Mouse (Mus musculus) hindbrain, embryonic 15.5 days (tissue): Measurements from ENCODE around the gene Sh2d3c. TPM values are rescaled to one million over a fixed set of nuclear protein-coding genes. Genes with fewer than 3 reads are reported as not detected.

Source experiments
- ATAC-seq: fragments of 200-750 bp; cut with Nextera tagmentation; 2 replicates; pipeline ENCODE4 v1.8.0; 2017; ENCODE audit warnings: low read depth, moderate number of reproducible peaks, moderate TSS enrichment; ENCODE audit not compliant: low FRiP score
- H3K27ac ChIP-seq: fragments of 300-500 bp; sonication (generic); replicated peaks from 2 replicates; pipeline ENCODE4 v1.5.1; 2015; ENCODE audit warnings: mild to moderate bottlenecking, inconsistent platforms
- H3K27me3 ChIP-seq: fragments of 300-500 bp; sonication (generic); 2 replicates; pipeline ENCODE4 v1.6.1; 2015; ENCODE audit warnings: control low read depth, inconsistent platforms
- H3K36me3 ChIP-seq: fragments of 300-500 bp; sonication (generic); 2 replicates; pipeline ENCODE4 v1.6.1; 2015; ENCODE audit warnings: control low read depth, inconsistent platforms
- H3K4me1 ChIP-seq: fragments of 300-500 bp; sonication (generic); replicated peaks from 2 replicates; pipeline ENCODE4 v1.6.1; 2015; ENCODE audit warnings: control low read depth, inconsistent platforms
- H3K4me2 ChIP-seq: fragments of 300-500 bp; sonication (generic); 2 replicates; pipeline ENCODE4 v1.6.1; 2015; ENCODE audit warnings: moderate library complexity, mild to moderate bottlenecking, inconsistent platforms
- H3K4me3 ChIP-seq: fragments of 300-500 bp; sonication (generic); 2 replicates; pipeline ENCODE4 v1.5.1; 2015; ENCODE audit warnings: mild to moderate bottlenecking, inconsistent platforms
- H3K9ac ChIP-seq: fragments of 300-500 bp; sonication (generic); 2 replicates; pipeline ENCODE4 v1.6.1; 2015; ENCODE audit warnings: inconsistent platforms
- H3K9me3 ChIP-seq: fragments of 300-500 bp; sonication (generic); 2 replicates; pipeline ENCODE4 v1.6.1; 2016; ENCODE audit warnings: control low read depth, inconsistent platforms
- WGBS: fragments of 180-500 bp; shearing (Covaris S2); methylation state at CpG from one replicate; pipeline ENCODE4 v1.1.7; 2015; 5-methylcytosine and 5-hydroxymethylcytosine counted together
- polyA plus RNA-seq: library from polyadenylated mRNA; unstranded; fragments of >200 nt; fragmentation: Nextera tagmentation; extraction: Ambion mirVana; gene quantifications from 2 replicates; pipeline ENCODE4 v1.2.1, GENCODE M21; 2015

Sh2d3c gene
- polyA plus RNA-seq, 1 experiment from 2014 or later: 53.3 TPM

DNA sequence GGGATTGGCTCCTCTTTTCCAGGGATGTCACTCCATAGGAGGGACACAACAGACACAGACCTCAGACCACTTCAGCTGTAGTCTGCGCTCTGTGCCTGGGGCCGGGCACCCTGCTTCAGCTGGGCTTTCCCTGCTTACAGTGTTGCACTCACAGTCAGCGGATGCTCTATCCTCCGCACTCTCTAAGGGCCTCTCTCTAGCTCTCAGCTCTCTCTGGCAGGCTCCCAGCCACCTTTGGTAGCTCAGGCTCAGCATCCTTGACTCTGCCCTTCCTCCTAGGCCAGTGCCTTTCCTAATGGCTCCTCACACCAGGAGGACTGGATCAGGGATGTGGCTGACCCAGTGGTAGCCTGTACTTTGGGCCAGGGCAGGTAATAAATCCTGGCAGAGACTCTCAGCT is 11.1 kb downstream of the Sh2d3c start:
- Histone ChIP-seq H3K36me3 (no peaks in the 10 kb centered on the region), H3K27ac (peak overlapping the region; percentile 34; the same call in 1 of the 2 replicates), H3K4me2 (no peak overlapping the region)

GRCm38 (mm10) chr2:32732695-32733094 is 11.8 kb downstream of the Sh2d3c start:
- H3K4me3 ChIP-seq: no peak overlapping the region
- 79% methylated on average over 6 of the region's 6 CpGs for WGBS
- H3K27me3 ChIP-seq: no peaks in the 10 kb centered on the region
- no peak overlapping the region for H3K27ac ChIP-seq
- H3K36me3 ChIP-seq: no peaks in the 10 kb centered on the region
- H3K4me2 ChIP-seq: no peak overlapping the region
- ATAC-seq: no peak
- H3K9me3 ChIP-seq: no peaks in the 10 kb centered on the region
- H3K9ac ChIP-seq: no peak overlapping the region
- H3K4me1 ChIP-seq: no peaks in the 10 kb centered on the region; the same call in 1 of the 2 replicates

More for the DNA sequence above, 11.1 kb downstream of the Sh2d3c start:
- no peak for ATAC-seq
- Histone ChIP-seq H3K4me3 (no peak overlapping the region), H3K9me3 (no peaks in the 10 kb centered on the region), H3K9ac (no peak overlapping the region), H3K27me3 (no peaks in the 10 kb centered on the region), H3K4me1 (peaks cover 8% of the 10 kb centered on the region)
- WGBS: 77% methylated on average over 4 of the region's 4 CpGs

DNA sequence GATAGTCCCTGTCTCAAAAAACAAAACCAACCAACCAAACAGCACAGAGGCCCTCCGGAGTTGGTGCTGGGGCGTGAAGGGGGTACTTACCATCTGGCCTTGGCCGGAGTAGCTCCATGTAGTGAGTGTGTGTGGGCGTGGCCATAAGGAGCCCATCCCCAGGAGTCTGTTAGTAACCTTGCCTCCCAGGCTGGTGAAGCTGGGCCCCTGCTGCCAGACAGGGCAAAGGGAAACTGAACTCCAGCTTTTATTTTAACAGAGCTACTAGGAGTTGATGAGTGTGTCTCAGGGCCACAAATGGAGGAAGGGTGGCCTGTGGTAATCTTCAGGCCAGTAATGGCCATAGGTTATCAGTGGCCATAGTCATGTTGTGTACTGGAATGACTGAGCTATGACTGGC is 13.6 kb downstream of the Sh2d3c start:
- Histone ChIP-seq H3K9ac (no peak overlapping the region), H3K4me3 (no peak overlapping the region), H3K36me3 (no peaks in the 10 kb centered on the region), H3K27me3 (no peaks in the 10 kb centered on the region), H3K4me1 (no peaks in the 10 kb centered on the region), H3K9me3 (no peaks in the 10 kb centered on the region), H3K27ac (0 out of 2 replicates have a peak overlapping the region, but pooled peaks have one; percentile 22), H3K4me2 (no peak overlapping the region)
- no peak for ATAC-seq
- WGBS: 53% methylated on average over 4 of the region's 4 CpGs

DNA sequence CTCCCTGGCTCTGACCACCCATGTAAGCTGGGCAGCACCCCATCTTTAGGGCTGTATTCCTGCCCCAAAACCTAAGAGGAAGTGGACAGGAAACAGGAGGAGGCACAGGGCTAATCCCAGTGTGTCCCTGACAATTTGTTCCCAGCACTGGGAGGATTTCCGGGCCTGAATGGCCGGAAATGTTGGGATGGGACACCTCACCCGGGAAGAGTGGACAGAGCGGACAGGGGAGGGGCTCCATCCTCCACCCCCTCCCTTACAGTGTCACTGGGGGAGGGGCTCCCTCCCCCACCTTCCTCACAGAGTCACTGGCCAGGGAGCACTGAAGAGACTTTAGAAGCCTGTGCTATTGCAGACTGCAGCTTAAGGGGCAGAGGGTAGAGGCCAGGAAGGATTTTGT is 14.1 kb downstream of the Sh2d3c start:
- 71% methylated on average over 4 of the region's 4 CpGs for WGBS
- H3K27ac ChIP-seq: 0 out of 2 replicates have a peak overlapping the region, but pooled peaks have one; percentile 22
- no peaks in the 10 kb centered on the region for H3K4me1 ChIP-seq
- H3K4me2 ChIP-seq: no peak overlapping the region
- H3K27me3 ChIP-seq: no peaks in the 10 kb centered on the region
- no peaks in the 10 kb centered on the region for H3K9me3 ChIP-seq
- H3K9ac ChIP-seq: no peak overlapping the region
- no peak overlapping the region for H3K4me3 ChIP-seq
- no peak for ATAC-seq
- no peaks in the 10 kb centered on the region for H3K36me3 ChIP-seq

- Histone ChIP-seq H3K4me1 (peaks cover 8% of the 10 kb centered on the region; the same call in 1 of the 2 replicates), H3K27me3 (no peaks in the 10 kb centered on the region), H3K36me3 (no peaks in the 10 kb centered on the region), H3K4me3 (no peak overlapping the region), H3K9ac (no peak overlapping the region), H3K4me2 (no peak overlapping the region), H3K9me3 (no peaks in the 10 kb centered on the region), H3K27ac (no peak overlapping the region)
- ATAC-seq: no peak
- 47% methylated on average over 3 of the region's 3 CpGs for WGBS
Measured at GRCm38 (mm10) chr2:32736306-32736829, 15.5 kb downstream of the Sh2d3c start.

GRCm38 (mm10) chr2:32737008-32737407 is 16.2 kb downstream of the Sh2d3c start:
- no peaks in the 10 kb centered on the region for H3K27me3 ChIP-seq
- H3K27ac ChIP-seq: no peak overlapping the region
- no peaks in the 10 kb centered on the region for H3K36me3 ChIP-seq
- H3K4me1 ChIP-seq: peaks cover 8% of the 10 kb centered on the region; the same call in 1 of the 2 replicates
- H3K9me3 ChIP-seq: no peaks in the 10 kb centered on the region
- H3K4me2 ChIP-seq: no peak overlapping the region
- no peak overlapping the region for H3K4me3 ChIP-seq
- WGBS: 53% methylated on average over 6 of the region's 6 CpGs
- no peak overlapping the region for H3K9ac ChIP-seq
- ATAC-seq: no peak

DNA sequence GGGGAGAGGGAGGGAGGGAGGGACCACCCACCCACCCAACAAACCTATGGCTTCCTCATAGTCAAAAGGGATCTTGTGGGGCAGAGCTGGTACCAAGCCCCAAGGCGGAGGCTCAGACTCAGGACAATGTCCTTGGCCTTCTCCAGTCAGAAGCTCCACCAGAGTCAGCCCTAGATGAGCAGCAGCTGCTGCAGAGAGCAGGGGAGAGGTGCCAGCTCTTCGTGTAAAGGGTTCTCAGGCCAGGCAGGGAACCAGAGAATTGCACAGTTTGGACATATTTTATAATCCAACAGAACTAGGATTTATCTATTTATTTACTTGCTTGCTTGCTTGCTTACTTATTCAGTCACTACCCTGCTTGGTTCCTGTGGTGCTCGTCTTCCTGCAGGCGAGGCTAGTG is 18.5 kb downstream of the Sh2d3c start:
- no peak overlapping the region for H3K27ac ChIP-seq
- H3K4me2 ChIP-seq: no peak overlapping the region
- H3K9ac ChIP-seq: no peak overlapping the region
- 69% methylated on average over 4 of the region's 4 CpGs for WGBS
- H3K4me3 ChIP-seq: no peak overlapping the region
- no peak for ATAC-seq
- H3K4me1 ChIP-seq: peaks cover 27% of the 10 kb centered on the region
- no peaks in the 10 kb centered on the region for H3K36me3 ChIP-seq
- H3K9me3 ChIP-seq: no peaks in the 10 kb centered on the region
- H3K27me3 ChIP-seq: no peaks in the 10 kb centered on the region

GRCm38 (mm10) chr2:32740916-32741272 is 20.0 kb downstream of the Sh2d3c start, which contains the start of gene 6330409D20Rik:
Gene 6330409D20Rik, minus strand, starts transcription at chr2:32741016.
- peaks cover 27% of the 10 kb centered on the region for H3K4me1 ChIP-seq
- H3K9me3 ChIP-seq: no peaks in the 10 kb centered on the region
- no peaks in the 10 kb centered on the region for H3K27me3 ChIP-seq
- 5% methylated on average over 11 of the region's 11 CpGs for WGBS
- 0 out of 2 replicates have a peak, but pooled peaks have one; percentile 0 for ATAC-seq
- H3K4me2 ChIP-seq: peak within 1 kb of the TSS; percentile 79
- H3K36me3 ChIP-seq: peaks cover 3% of the 10 kb centered on the region; the same call in 1 of the 2 replicates
- peak within 1 kb of the TSS; percentile 82 for H3K4me3 ChIP-seq
- peak within 1 kb of the TSS; percentile 90 for H3K27ac ChIP-seq
- peak within 1 kb of the TSS; percentile 92 for H3K9ac ChIP-seq

GRCm38 (mm10) chr2:32741273-32742172 is 20.7 kb downstream of the Sh2d3c start:
- Histone ChIP-seq H3K36me3 (peaks cover 9% of the 10 kb centered on the region; the same call in 1 of the 2 replicates), H3K4me3 (peak overlapping the region; percentile 82), H3K27me3 (no peaks in the 10 kb centered on the region), H3K27ac (peak overlapping the region; percentile 90), H3K9ac (peak overlapping the region; percentile 92), H3K9me3 (no peaks in the 10 kb centered on the region), H3K4me2 (peak overlapping the region; percentile 79), H3K4me1 (peaks cover 27% of the 10 kb centered on the region)
- WGBS: 3% methylated on average over 53 of the region's 58 CpGs
- peak; percentile 61 for ATAC-seq

- Histone ChIP-seq H3K36me3 (peaks cover 16% of the 10 kb centered on the region), H3K4me2 (peak overlapping the region; percentile 79), H3K4me3 (peak overlapping the region; percentile 82), H3K9ac (peak overlapping the region; percentile 92), H3K9me3 (no peaks in the 10 kb centered on the region), H3K4me1 (peaks cover 27% of the 10 kb centered on the region), H3K27me3 (no peaks in the 10 kb centered on the region), H3K27ac (peak overlapping the region; percentile 90)
- peak; percentile 92 for ATAC-seq
- WGBS: 3% methylated on average over 17 of the region's 18 CpGs
Measured at GRCm38 (mm10) chr2:32742173-32742531, 21.3 kb downstream of the Sh2d3c start.

DNA sequence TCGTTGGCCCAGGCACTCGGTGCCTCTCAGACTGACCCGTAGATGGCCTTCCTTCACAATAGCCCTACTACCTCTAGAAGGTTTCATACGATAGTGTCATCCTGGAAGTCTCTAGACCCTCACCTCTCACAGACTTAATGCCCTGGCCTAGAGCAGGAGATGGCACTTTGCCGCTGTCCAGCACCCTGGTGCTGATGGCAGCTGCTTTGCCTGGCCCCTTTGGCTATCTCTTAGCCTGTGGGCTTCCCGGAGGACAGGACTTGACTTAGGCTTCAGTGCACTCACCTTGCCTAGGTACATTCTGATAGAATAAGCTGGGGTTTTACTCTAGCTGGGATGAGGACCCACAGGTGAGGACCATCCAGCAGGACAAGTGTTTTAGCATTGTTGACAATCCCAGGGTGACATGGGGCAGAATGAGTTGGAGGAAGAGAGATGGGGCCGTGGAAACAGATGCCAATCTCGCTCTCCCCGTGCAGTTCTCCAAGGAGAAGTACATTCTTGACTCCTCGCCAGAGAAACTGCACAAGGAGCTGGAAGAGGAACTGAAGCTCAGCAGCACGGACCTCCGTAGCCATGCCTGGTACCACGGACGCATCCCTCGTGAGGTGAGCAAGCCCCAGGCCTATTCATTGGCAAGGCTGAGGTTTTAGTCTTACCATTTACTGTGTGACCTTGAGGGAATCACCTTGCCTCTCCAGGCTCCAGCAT is 23.6 kb downstream of the Sh2d3c start:
- Histone ChIP-seq H3K36me3 (peaks cover 32% of the 10 kb centered on the region), H3K4me1 (peaks cover 27% of the 10 kb centered on the region), H3K9ac (no peak overlapping the region), H3K4me2 (no peak overlapping the region), H3K4me3 (no peak overlapping the region), H3K27me3 (no peaks in the 10 kb centered on the region), H3K27ac (no peak overlapping the region), H3K9me3 (no peaks in the 10 kb centered on the region)
- 78% methylated on average over 15 of the region's 15 CpGs for WGBS
- no peak for ATAC-seq

- Histone ChIP-seq H3K9me3 (no peaks in the 10 kb centered on the region), H3K36me3 (peaks cover 60% of the 10 kb centered on the region), H3K4me2 (no peak overlapping the region), H3K4me3 (no peak overlapping the region), H3K4me1 (peaks cover 12% of the 10 kb centered on the region), H3K9ac (no peak overlapping the region), H3K27me3 (no peaks in the 10 kb centered on the region), H3K27ac (no peak overlapping the region)
- no peak for ATAC-seq
- WGBS: 86% methylated on average over 16 of the region's 16 CpGs
Measured at GRCm38 (mm10) chr2:32749082-32749481, 28.2 kb downstream of the Sh2d3c start.
